Mouse (Mus musculus): ENCODE data around the gene Hs2st1. TPM values are rescaled to one million over a fixed set of nuclear protein-coding genes. Genes with fewer than 3 reads are reported as not detected.

Gene Hs2st1
- polyA plus RNA-seq, 1 experiment from 2014 or later, result 10.4 TPM

DNA sequence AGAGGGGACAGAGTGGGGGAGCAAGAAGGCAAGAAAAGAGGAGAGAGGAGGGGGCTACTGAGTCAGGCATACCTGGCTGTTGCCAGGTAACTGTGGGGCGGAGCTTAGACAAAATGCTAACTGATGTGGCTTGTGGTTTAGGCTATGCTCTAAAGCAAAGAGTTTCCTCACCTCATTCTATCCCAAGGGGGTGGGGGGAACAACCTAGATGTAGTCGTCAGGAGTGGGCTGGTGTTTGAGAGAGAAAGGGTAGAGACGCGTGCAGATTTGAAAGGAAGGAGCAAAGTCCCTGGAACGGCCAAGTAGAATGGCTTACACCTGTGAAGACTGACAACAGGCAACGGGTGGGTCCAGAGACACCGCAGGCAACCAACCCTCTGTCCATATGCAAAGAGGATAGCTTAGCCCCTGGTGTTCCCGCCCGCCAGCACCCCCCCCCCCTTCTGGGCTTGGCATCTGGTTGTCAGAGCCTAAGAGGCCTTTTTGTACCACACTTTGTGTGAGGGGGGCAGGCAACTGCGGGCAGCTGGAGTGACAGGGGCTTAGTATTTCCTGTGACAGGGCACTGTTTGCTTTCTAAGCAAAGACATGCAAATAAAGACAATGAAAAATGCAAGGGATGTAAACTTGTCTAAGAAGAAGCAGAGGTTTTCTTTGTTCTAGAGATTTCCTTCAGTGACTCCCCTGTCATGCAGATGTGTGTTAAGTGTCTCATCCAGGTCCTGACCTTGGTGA, 157.3 kb downstream of the Hs2st1 start:
- Histone ChIP-seq H3K4me3 (replicated peaks; ENCODE audit: low read depth, low read length) (no peak overlapping the region), H3K36me3 (ENCODE audit: insufficient read depth, low read length) (no peaks in the 10 kb centered on the region), H3K4me1 (replicated peaks; ENCODE audit: insufficient read depth, low read length) (no peaks in the 10 kb centered on the region), H3K9me3 (replicated peaks; ENCODE audit: low read length) (no peaks in the 10 kb centered on the region), H3K4me2 (ENCODE audit: low read length) (0 out of 2 replicates have a peak overlapping the region, but pooled peaks have one; percentile 18), H3K27me3 (ENCODE audit: insufficient read depth, low read length) (no peaks in the 10 kb centered on the region), H3K9ac (ENCODE audit: low read depth, low read length) (no peak overlapping the region), H3K27ac (no peak overlapping the region)
- no peak for DNase-seq (ENCODE audit: low spot score)
- WGBS, result 5% methylated on average over 10 of the region's 10 CpGs
- ATAC-seq (replicated peaks; ENCODE audit: low FRiP score, low read depth), result no peak
- no peak for TF ChIP-seq CTCF (IDR thresholded peaks at IDR 0.05; ENCODE audit: low read depth)

GRCm38 (mm10) chr3:144411650-144412278, 158.2 kb downstream of the Hs2st1 start:
- no peaks in the 10 kb centered on the region for H3K4me1 ChIP-seq (replicated peaks; ENCODE audit: insufficient read depth, low read length)
- no peaks in the 10 kb centered on the region for H3K36me3 ChIP-seq (ENCODE audit: insufficient read depth, low read length)
- ATAC-seq (replicated peaks; ENCODE audit: low FRiP score, low read depth) (no peak), DNase-seq (ENCODE audit: low spot score) (no peak)
- H3K27ac ChIP-seq, result no peak overlapping the region
- 18% methylated on average over 8 of the region's 8 CpGs for WGBS
- no peak overlapping the region for H3K4me2 ChIP-seq (ENCODE audit: low read length)
- H3K9ac ChIP-seq (ENCODE audit: low read depth, low read length), result no peak overlapping the region
- no peak for TF ChIP-seq CTCF (IDR thresholded peaks at IDR 0.05; ENCODE audit: low read depth)
- H3K27me3 ChIP-seq (ENCODE audit: insufficient read depth, low read length), result no peaks in the 10 kb centered on the region
- no peaks in the 10 kb centered on the region for H3K9me3 ChIP-seq (replicated peaks; ENCODE audit: low read length)
- H3K4me3 ChIP-seq (replicated peaks; ENCODE audit: low read depth, low read length), result no peak overlapping the region

DNA sequence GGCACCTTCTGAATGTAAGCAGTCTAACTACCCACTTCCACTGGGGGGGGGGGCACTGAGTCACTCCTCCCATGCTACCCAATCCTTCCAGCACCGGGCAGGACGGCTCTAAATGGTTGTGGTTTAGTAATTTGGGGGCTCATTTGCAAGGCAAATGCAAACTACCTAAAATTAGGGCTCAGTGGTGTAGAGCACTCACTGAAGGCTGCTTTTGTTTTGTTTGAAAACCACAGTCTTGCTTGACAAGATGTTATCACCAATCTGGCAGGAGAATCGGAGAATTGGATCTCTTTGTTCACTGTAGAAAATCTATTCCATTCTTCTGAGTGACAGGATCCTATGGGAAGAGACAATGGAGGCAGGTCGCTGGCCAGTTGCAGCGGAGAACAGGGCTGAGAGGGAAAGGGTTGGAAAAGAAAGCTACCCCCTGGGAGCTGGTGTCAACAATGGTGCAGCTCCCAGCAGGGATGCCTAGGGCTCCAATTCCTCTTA, 158.9 kb downstream of the Hs2st1 start:
- Histone ChIP-seq H3K4me3 (replicated peaks; ENCODE audit: low read depth, low read length) (no peak overlapping the region), H3K9me3 (replicated peaks; ENCODE audit: low read length) (no peaks in the 10 kb centered on the region), H3K27me3 (ENCODE audit: insufficient read depth, low read length) (no peaks in the 10 kb centered on the region), H3K27ac (no peak overlapping the region), H3K36me3 (ENCODE audit: insufficient read depth, low read length) (no peaks in the 10 kb centered on the region), H3K4me1 (replicated peaks; ENCODE audit: insufficient read depth, low read length) (no peaks in the 10 kb centered on the region), H3K4me2 (ENCODE audit: low read length) (no peak overlapping the region), H3K9ac (ENCODE audit: low read depth, low read length) (no peak overlapping the region)
- whole genome bisulfite sequencing, result 33% methylated on average over 5 of the region's 5 CpGs
- no peak for TF ChIP-seq CTCF (IDR thresholded peaks at IDR 0.05; ENCODE audit: low read depth)
- DNase-seq (ENCODE audit: low spot score) (no peak), ATAC-seq (replicated peaks; ENCODE audit: low FRiP score, low read depth) (no peak)

- no peak overlapping the region for H3K27ac ChIP-seq
- H3K4me3 ChIP-seq (replicated peaks; ENCODE audit: low read depth, low read length), result no peak overlapping the region
- DNase-seq (ENCODE audit: low spot score), result no peak
- no peaks in the 10 kb centered on the region for H3K27me3 ChIP-seq (ENCODE audit: insufficient read depth, low read length)
- H3K36me3 ChIP-seq (ENCODE audit: insufficient read depth, low read length), result no peaks in the 10 kb centered on the region
- 97% methylated on average over 1 of the region's 1 CpGs for WGBS
- H3K9me3 ChIP-seq (replicated peaks; ENCODE audit: low read length), result no peaks in the 10 kb centered on the region
- ATAC-seq (replicated peaks; ENCODE audit: low FRiP score, low read depth), result no peak
- no peaks in the 10 kb centered on the region for H3K4me1 ChIP-seq (replicated peaks; ENCODE audit: insufficient read depth, low read length)
- H3K9ac ChIP-seq (ENCODE audit: low read depth, low read length), result no peak overlapping the region
- TF ChIP-seq CTCF (IDR thresholded peaks at IDR 0.05; ENCODE audit: low read depth), result no peak
- H3K4me2 ChIP-seq (ENCODE audit: low read length), result no peak overlapping the region
These were observed 161.0 kb downstream of the Hs2st1 start for GRCm38 (mm10) chr3:144408953-144409352.

DNA sequence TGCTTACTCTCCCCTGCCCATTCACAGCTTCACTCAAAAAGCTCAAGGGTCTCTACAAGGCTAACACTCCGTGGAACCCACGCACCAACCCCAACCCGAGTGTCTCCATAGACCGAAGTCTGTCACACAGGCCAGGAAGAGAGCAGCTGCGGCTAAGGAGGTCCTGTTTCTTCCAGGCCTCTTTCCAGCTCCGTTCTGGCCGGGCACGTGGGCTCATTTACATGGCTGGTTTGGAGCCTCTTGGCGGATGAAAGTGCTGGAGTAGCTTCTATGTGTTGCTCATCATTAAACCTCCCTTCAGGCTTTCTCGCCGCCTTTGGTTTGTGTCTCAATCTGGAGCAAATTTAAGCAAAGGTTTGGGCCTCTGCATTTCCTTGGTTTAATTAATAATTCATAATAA, 164.7 kb downstream of the Hs2st1 start:
- Histone ChIP-seq H3K9ac (ENCODE audit: low read depth, low read length) (no peak overlapping the region), H3K4me1 (replicated peaks; ENCODE audit: insufficient read depth, low read length) (no peaks in the 10 kb centered on the region), H3K27me3 (ENCODE audit: insufficient read depth, low read length) (no peaks in the 10 kb centered on the region), H3K36me3 (ENCODE audit: insufficient read depth, low read length) (no peaks in the 10 kb centered on the region), H3K27ac (no peak overlapping the region), H3K4me2 (ENCODE audit: low read length) (no peak overlapping the region), H3K4me3 (replicated peaks; ENCODE audit: low read depth, low read length) (no peak overlapping the region), H3K9me3 (replicated peaks; ENCODE audit: low read length) (no peaks in the 10 kb centered on the region)
- TF ChIP-seq CTCF (IDR thresholded peaks at IDR 0.05; ENCODE audit: low read depth), result no peak
- DNase-seq (ENCODE audit: low spot score), result no peak
- ATAC-seq (replicated peaks; ENCODE audit: low FRiP score, low read depth), result no peak
- 69% methylated on average over 11 of the region's 11 CpGs for WGBS

GRCm38 (mm10) chr3:144401292-144401691, 168.7 kb downstream of the Hs2st1 start:
- no peaks in the 10 kb centered on the region for H3K9me3 ChIP-seq (replicated peaks; ENCODE audit: low read length)
- no peaks in the 10 kb centered on the region for H3K27me3 ChIP-seq (ENCODE audit: insufficient read depth, low read length)
- ATAC-seq (replicated peaks; ENCODE audit: low FRiP score, low read depth), result no peak
- no peak for DNase-seq (ENCODE audit: low spot score)
- no peak for TF ChIP-seq CTCF (IDR thresholded peaks at IDR 0.05; ENCODE audit: low read depth)
- no peaks in the 10 kb centered on the region for H3K4me1 ChIP-seq (replicated peaks; ENCODE audit: insufficient read depth, low read length)
- WGBS, result 55% methylated on average over 5 of the region's 5 CpGs
- no peak overlapping the region for H3K4me3 ChIP-seq (replicated peaks; ENCODE audit: low read depth, low read length)
- H3K9ac ChIP-seq (ENCODE audit: low read depth, low read length), result no peak overlapping the region
- H3K36me3 ChIP-seq (ENCODE audit: insufficient read depth, low read length), result no peaks in the 10 kb centered on the region
- no peak overlapping the region for H3K27ac ChIP-seq
- H3K4me2 ChIP-seq (ENCODE audit: low read length), result no peak overlapping the region

All from kidney, postnatal 0 days (tissue).